Mouse (Mus musculus) hindbrain, embryonic 10.5 days (tissue): ENCODE measurements around the gene Sntb2. TPM values are rescaled to one million over a fixed set of nuclear protein-coding genes. Genes with fewer than 3 reads are reported as not detected.
"Not testable (repeated sequence)": the region's sequence is repeated elsewhere in the genome, so short reads cannot be mapped to it uniquely, and the experiment has no call there.

Experiments
- DNase-seq: peaks from one replicate; pipeline ENCODE4 v3.0.0-alpha.2; 2017; ENCODE audit warnings: low spot score
- H3K27ac ChIP-seq: fragments of 300-500 bp; sonication (generic); 2 replicates; pipeline ENCODE4 v1.5.1; 2016; ENCODE audit warnings: mild to moderate bottlenecking, moderate library complexity
- H3K27me3 ChIP-seq: fragments of 300-500 bp; sonication (generic); 2 replicates; pipeline ENCODE4 v1.6.1; 2016; ENCODE audit warnings: mild to moderate bottlenecking; ENCODE audit not compliant: poor library complexity, insufficient read depth, severe bottlenecking
- H3K36me3 ChIP-seq: fragments of 300-500 bp; sonication (generic); 2 replicates; pipeline ENCODE4 v1.6.1; 2016; ENCODE audit warnings: mild to moderate bottlenecking, moderate library complexity
- H3K4me1 ChIP-seq: fragments of 300-500 bp; sonication (generic); replicated peaks from 2 replicates; pipeline ENCODE4 v1.6.1; 2016; ENCODE audit warnings: mild to moderate bottlenecking
- H3K4me3 ChIP-seq: fragments of 300-500 bp; sonication (generic); 2 replicates; pipeline ENCODE4 v1.5.1; 2016; ENCODE audit warnings: mild to moderate bottlenecking, moderate library complexity
- H3K9me3 ChIP-seq: fragments of 300-500 bp; sonication (generic); 2 replicates; pipeline ENCODE4 v1.6.1; 2016; ENCODE audit warnings: mild to moderate bottlenecking, moderate library complexity
- WGBS: fragments of 180-500 bp; shearing (Covaris S2); methylation state at CpG from one replicate; pipeline ENCODE4 v1.1.7; 2016; 5-methylcytosine and 5-hydroxymethylcytosine counted together
- polyA plus RNA-seq: library from polyadenylated mRNA; unstranded; fragments of >200 nt; fragmentation: Nextera tagmentation; extraction: Ambion mirVana; gene quantifications from 2 replicates; pipeline ENCODE4 v1.2.1, GENCODE M21; 2016

Sntb2 gene
- polyA plus RNA-seq, 1 experiment from 2014 or later = 9.2 TPM

DNA sequence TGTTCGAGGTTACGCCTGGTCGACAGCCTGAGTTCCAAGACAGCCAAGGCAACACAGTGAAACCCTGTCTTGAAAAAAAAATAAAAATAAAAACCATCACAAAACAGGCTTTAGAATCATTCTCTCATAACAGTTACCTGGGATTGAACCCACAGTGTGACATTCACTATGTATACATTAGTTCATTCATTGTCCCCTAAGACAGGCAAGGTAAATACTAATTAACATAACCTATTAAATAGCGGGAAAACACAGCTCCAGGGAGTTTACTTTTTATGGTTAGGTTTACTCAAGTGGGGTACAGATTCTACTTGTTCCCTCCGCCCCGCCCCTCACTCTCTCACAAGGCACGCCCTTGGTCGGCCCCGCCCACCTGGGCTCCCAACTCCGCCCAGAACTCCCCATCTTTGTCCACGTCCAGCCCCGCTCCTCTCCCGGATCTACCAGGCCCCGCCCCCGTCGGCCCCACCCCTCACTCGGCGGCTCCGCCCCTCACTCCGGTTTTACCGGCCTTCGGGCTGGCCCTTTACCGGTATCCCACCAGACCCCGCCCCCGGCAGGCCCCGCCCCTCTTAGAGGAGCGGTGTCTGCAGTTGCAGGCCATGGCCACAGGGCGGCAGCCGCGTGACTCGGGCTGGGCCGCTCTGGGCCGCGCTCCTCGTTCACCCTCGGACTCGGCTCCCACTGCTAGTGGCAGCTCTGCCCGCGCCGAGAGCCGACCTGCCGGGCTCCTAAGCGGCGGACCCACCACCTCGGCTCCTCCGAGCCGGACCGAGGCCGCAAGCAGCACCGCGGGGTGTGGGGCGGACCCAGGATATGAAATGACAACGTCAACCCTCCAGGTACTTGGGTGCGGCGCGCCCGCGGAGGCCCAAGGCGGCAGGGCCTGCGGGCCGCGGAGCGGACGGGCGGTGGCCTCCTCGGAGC is 95.4 kb downstream of the Sntb2 start, which contains the start of gene Vps4a:
Gene Vps4a (plus strand): TSS at position 573 of the 927 bp plus-strand sequence.
- 4% methylated on average over 66 of the region's 66 CpGs for WGBS
- H3K36me3 ChIP-seq = peaks cover 6% of the 10 kb centered on the region; the same call in 1 of the 2 replicates
- H3K4me1 ChIP-seq = peaks cover 20% of the 10 kb centered on the region
- no peaks in the 10 kb centered on the region for H3K27me3 ChIP-seq
- peak within 1 kb of the TSS; percentile 79 for H3K4me3 ChIP-seq
- no peaks in the 10 kb centered on the region for H3K9me3 ChIP-seq
- H3K27ac ChIP-seq = peak within 1 kb of the TSS; percentile 90
- peak; percentile 97 for DNase-seq

DNA sequence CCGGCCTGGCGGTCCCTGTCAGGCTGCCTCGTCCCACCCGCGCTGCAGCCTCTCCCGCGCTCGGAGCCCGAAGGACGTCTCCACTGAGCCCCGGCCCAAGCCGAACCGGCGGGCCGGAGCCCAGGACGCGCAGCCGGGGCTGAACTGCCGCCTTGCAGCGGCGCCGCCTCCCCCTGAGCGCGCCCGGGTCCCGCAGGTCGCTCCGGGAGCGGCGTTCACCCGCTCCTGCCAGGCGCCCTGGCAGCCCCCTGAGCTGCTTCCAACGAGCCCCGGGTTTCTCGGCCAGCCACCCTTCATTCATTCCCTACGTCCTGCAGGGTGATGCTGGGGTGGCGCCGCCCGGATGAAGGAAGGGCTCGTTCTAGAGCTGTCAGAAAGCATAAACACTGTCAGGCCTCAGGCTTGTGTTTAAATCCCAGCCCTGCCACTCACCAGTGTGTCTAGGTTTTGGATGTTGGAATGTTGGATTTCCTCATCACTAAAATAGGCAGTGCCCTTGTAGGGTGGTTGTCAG is 96.1 kb downstream of the Sntb2 start:
- no peaks in the 10 kb centered on the region for H3K27me3 ChIP-seq
- H3K27ac ChIP-seq = peak overlapping the region; percentile 90
- peaks cover 20% of the 10 kb centered on the region for H3K4me1 ChIP-seq
- H3K36me3 ChIP-seq = peaks cover 13% of the 10 kb centered on the region
- H3K9me3 ChIP-seq = no peaks in the 10 kb centered on the region
- 1% methylated on average over 40 of the region's 40 CpGs for WGBS
- DNase-seq = no peak
- H3K4me3 ChIP-seq = peak overlapping the region; percentile 79

DNA sequence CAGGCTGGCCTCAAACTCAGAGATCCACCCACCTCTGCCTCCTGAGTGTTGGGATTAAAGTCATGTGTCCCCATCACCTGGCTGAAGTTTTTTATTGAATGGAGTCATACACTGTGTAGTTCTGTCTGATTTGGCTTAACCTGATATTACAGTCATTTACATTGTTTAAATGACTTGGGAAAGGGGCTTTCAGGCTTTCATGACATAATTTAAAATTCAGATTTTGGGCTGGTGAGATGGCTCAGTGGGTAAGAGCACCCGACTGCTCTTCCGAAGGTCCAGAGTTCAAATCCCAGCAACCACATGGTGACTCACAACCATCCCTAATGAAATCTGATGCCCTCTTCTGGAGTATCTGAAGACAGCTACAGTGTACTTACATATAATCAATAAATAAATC is 98.1 kb downstream of the Sntb2 start:
- not testable (repeated sequence) for H3K27ac ChIP-seq, H3K27me3 ChIP-seq, H3K9me3 ChIP-seq, H3K4me3 ChIP-seq, DNase-seq
- Histone ChIP-seq H3K36me3 (peaks cover 24% of the 10 kb centered on the region), H3K4me1 (peaks cover 20% of the 10 kb centered on the region)
- 96% methylated on average over 2 of the region's 2 CpGs for WGBS

DNA sequence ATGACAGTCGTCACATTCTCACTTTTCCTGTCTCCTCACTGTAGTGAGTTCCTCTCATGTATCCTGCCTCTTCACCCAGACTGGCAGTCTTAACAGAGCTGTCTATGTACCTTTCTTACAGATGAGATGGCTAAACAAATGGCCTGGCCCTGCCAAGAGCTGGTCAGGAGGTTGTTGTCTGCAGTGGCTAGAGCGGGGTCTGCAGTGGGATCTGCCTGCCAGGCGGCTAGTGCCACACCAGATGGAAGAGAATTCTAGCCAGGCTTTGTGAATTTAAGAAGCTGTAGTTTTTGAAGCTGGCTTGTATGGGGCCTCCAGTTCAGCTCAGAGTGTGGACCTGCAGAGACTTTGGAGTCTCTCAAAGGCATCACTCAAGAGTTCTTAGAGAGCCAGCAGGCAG is 100.1 kb downstream of the Sntb2 start:
- WGBS = 90% methylated on average over 3 of the region's 3 CpGs
- DNase-seq = no peak
- no peak overlapping the region for H3K27ac ChIP-seq
- H3K36me3 ChIP-seq = peaks cover 43% of the 10 kb centered on the region
- H3K4me1 ChIP-seq = peaks cover 20% of the 10 kb centered on the region
- H3K9me3 ChIP-seq = no peaks in the 10 kb centered on the region
- no peak overlapping the region for H3K4me3 ChIP-seq
- no peaks in the 10 kb centered on the region for H3K27me3 ChIP-seq

- no peak for DNase-seq
- Histone ChIP-seq H3K4me1 (peaks cover 18% of the 10 kb centered on the region), H3K9me3 (no peaks in the 10 kb centered on the region), H3K36me3 (peaks cover 53% of the 10 kb centered on the region), H3K27me3 (no peaks in the 10 kb centered on the region), H3K4me3 (no peak overlapping the region), H3K27ac (no peak overlapping the region)
- 96% methylated on average over 8 of the region's 8 CpGs for whole genome bisulfite sequencing
Measured at GRCm38 (mm10) chr8:107036626-107037025, 101.1 kb downstream of the Sntb2 start.

DNA sequence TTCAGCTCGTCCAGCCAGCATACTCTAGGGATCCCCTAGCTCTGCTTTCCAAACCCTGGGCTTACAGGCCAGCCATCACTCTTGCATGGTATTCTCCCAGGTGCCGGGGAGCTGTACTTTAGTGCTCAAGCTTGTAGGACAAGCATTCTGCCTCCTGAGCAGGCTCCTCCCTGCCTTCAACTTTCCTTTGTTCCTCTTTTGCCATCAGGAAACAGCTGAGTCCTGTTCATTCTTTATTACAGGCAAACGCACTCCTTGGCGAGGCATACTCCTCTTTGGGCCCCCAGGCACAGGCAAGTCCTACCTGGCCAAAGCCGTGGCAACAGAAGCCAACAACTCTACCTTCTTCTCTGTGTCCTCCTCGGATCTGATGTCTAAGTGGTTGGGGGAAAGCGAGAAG is 105.1 kb downstream of the Sntb2 start:
- Histone ChIP-seq H3K4me3 (no peak overlapping the region), H3K36me3 (peaks cover 90% of the 10 kb centered on the region), H3K27ac (no peak overlapping the region), H3K9me3 (no peaks in the 10 kb centered on the region), H3K4me1 (no peaks in the 10 kb centered on the region), H3K27me3 (no peaks in the 10 kb centered on the region)
- no peak for DNase-seq
- 91% methylated on average over 7 of the region's 7 CpGs for WGBS

- DNase-seq = no peak
- Histone ChIP-seq H3K27me3 (no peaks in the 10 kb centered on the region), H3K4me1 (peaks cover 25% of the 10 kb centered on the region), H3K36me3 (peaks cover 85% of the 10 kb centered on the region), H3K4me3 (no peak overlapping the region), H3K27ac (no peak overlapping the region), H3K9me3 (no peaks in the 10 kb centered on the region)
- 94% methylated on average over 6 of the region's 6 CpGs for WGBS
Measured at GRCm38 (mm10) chr8:107045478-107045877, 109.9 kb downstream of the Sntb2 start.

DNA sequence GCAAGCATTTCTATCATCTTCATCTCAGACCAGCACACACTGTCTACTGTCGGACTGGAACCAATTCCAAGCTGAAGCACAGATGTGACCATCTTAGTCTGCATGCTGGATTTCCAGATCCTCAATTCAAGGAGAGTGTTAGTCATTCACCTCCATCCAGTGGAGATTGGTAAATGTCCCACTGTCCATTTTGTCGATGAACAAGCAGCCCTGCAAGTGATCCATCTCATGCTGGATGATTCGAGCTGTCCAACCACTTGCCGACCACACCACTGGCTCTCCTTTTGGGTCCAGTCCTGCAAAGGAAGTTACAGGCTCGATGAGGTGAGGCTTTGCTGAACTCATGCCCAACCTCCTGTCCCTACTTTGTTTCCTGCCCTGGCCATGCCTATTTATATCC is 111.4 kb downstream of the Sntb2 start:
- 90% methylated on average over 5 of the region's 5 CpGs for WGBS
- DNase-seq = no peak
- Histone ChIP-seq H3K4me1 (peaks cover 25% of the 10 kb centered on the region), H3K27ac (no peak overlapping the region), H3K4me3 (peak overlapping the region; percentile 88), H3K36me3 (peaks cover 85% of the 10 kb centered on the region), H3K9me3 (no peaks in the 10 kb centered on the region), H3K27me3 (no peaks in the 10 kb centered on the region)

- under 1% methylated on average over 87 of the region's 87 CpGs for WGBS
- peak; percentile 78 for DNase-seq
- H3K4me1 ChIP-seq = peaks cover 25% of the 10 kb centered on the region
- H3K36me3 ChIP-seq = peaks cover 85% of the 10 kb centered on the region
- H3K9me3 ChIP-seq = no peaks in the 10 kb centered on the region
- H3K27ac ChIP-seq = peak within 1 kb of the TSS; percentile 96
- peak within 1 kb of the TSS; percentile 88 for H3K4me3 ChIP-seq
- H3K27me3 ChIP-seq = no peaks in the 10 kb centered on the region
Measured at GRCm38 (mm10) chr8:107048061-107048941, 112.8 kb downstream of the Sntb2 start, which contains the start of gene Pdf. Gene Pdf (minus strand): TSS chr8:107048614.

DNA sequence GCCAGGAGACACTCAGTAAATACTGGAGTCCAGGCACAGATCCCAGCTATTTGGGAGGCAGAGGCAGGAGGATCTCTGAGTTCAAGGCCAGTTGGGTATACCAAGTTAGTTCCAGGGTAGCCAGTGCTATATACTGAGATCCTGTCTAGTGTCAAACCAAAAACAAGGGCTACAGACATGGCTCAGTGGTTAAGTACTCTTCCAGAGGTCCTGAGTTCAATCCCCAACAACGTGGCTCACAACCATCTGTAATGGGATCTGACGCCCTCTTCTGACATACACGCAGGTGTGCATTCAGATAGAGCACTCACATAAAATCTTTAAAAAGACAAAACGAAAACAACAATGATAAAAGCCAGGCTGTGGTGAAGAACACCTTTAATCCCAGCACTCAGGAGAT is 113.9 kb downstream of the Sntb2 start:
- Histone ChIP-seq H3K27me3 (no peaks in the 10 kb centered on the region), H3K9me3 (no peaks in the 10 kb centered on the region), H3K4me1 (peaks cover 25% of the 10 kb centered on the region), H3K4me3 (peak overlapping the region; percentile 88), H3K36me3 (peaks cover 85% of the 10 kb centered on the region), H3K27ac (no peak overlapping the region)
- no peak for DNase-seq
- 95% methylated on average over 4 of the region's 4 CpGs for WGBS

- 96% methylated on average over 8 of the region's 8 CpGs for WGBS
- Histone ChIP-seq H3K4me3 (no peak overlapping the region), H3K4me1 (peaks cover 39% of the 10 kb centered on the region), H3K9me3 (no peaks in the 10 kb centered on the region), H3K36me3 (peaks cover 65% of the 10 kb centered on the region), H3K27me3 (no peaks in the 10 kb centered on the region), H3K27ac (no peak overlapping the region)
- DNase-seq = no peak
Measured at GRCm38 (mm10) chr8:107052046-107052445, 116.5 kb downstream of the Sntb2 start.

- peaks cover 68% of the 10 kb centered on the region for H3K36me3 ChIP-seq
- no peaks in the 10 kb centered on the region for H3K9me3 ChIP-seq
- peak; percentile 97 for DNase-seq
- peak within 1 kb of the TSS; percentile 98 for H3K4me3 ChIP-seq
- H3K27me3 ChIP-seq = no peaks in the 10 kb centered on the region
- under 1% methylated on average over 88 of the region's 88 CpGs for WGBS
- peaks cover 26% of the 10 kb centered on the region for H3K4me1 ChIP-seq
- peak within 1 kb of the TSS; percentile 89 for H3K27ac ChIP-seq
Measured at GRCm38 (mm10) chr8:107056076-107056972, 120.8 kb downstream of the Sntb2 start, which contains the start of the genes Cog8 and Nip7. Gene Cog8 (minus strand): TSS chr8:107056689. Gene Nip7 (plus strand): TSS chr8:107056877.
